Mouse (Mus musculus) C2C12 (cell line): Measurements from ENCODE around the gene Zmynd11. TPM values are rescaled to one million over a fixed set of nuclear protein-coding genes. Genes with fewer than 3 reads are reported as not detected.

Experiments
- H3K27me3 ChIP-seq: one replicate; pipeline ENCODE4 v1.6.1; 2011; ENCODE audit not compliant: control insufficient read depth, insufficient read depth, insufficient read length
- H3K36me3 ChIP-seq: one replicate; pipeline ENCODE4 v1.6.1; 2011; ENCODE audit not compliant: control insufficient read depth, insufficient read depth
- H3K4me3 ChIP-seq: one replicate; pipeline ENCODE4 v1.5.1; 2011; ENCODE audit warnings: mild to moderate bottlenecking, control low read depth; ENCODE audit not compliant: poor library complexity, insufficient read depth, severe bottlenecking
- H3K79me2 ChIP-seq: one replicate; pipeline ENCODE4 v1.6.1; 2011; ENCODE audit not compliant: control insufficient read depth, insufficient read depth
- H3K79me3 ChIP-seq: one replicate; pipeline ENCODE4 v1.6.1; 2011; ENCODE audit warnings: low read depth, control low read depth
- H3ac ChIP-seq: one replicate; pipeline ENCODE3; 2011; ENCODE audit warnings: low read depth; ENCODE audit not compliant: control insufficient read depth, insufficient read length
- CEBPB ChIP-seq: IDR thresholded peaks from one replicate; pipeline ENCODE4 v1.6.1; 2011; ENCODE audit warnings: low read depth, mild to moderate bottlenecking, control low read depth, moderate library complexity
- CTCF ChIP-seq: IDR thresholded peaks from one replicate; pipeline ENCODE4 v1.5.1; 2011; ENCODE audit not compliant: control insufficient read depth, insufficient read depth, insufficient read length
- FOSL1 ChIP-seq: IDR thresholded peaks from one replicate; pipeline ENCODE4 v1.8.0; 2011; ENCODE audit warnings: mild to moderate bottlenecking, low read length; ENCODE audit not compliant: poor library complexity, insufficient read depth, severe bottlenecking
- MAX ChIP-seq: IDR thresholded peaks from one replicate; pipeline ENCODE4 v1.6.1; 2011; ENCODE audit warnings: mild to moderate bottlenecking, control low read depth
- MYOD1 ChIP-seq: IDR thresholded peaks from one replicate; pipeline ENCODE4 v1.6.1; 2011; ENCODE audit warnings: low read depth; ENCODE audit not compliant: control insufficient read depth, insufficient read length
- MYOG ChIP-seq: IDR thresholded peaks from one replicate; pipeline ENCODE4 v1.6.1; 2011; ENCODE audit not compliant: control insufficient read depth, insufficient read length; ENCODE audit errors: extremely low read depth
- USF1 ChIP-seq: IDR thresholded peaks from one replicate; pipeline ENCODE4 v1.6.1; 2011; ENCODE audit warnings: low read depth, mild to moderate bottlenecking, control low read depth, moderate library complexity
- polyA plus RNA-seq: library from polyadenylated mRNA; unstranded; fragments of >200 nt; fragmentation: generic; extraction: Trizol; gene quantifications from one replicate; pipeline ENCODE4 v1.2.1, GENCODE M21; 2012; ENCODE audit warnings: missing spikeins

Gene Zmynd11
- polyA plus RNA-seq, 1 experiment: 33.2 TPM

DNA sequence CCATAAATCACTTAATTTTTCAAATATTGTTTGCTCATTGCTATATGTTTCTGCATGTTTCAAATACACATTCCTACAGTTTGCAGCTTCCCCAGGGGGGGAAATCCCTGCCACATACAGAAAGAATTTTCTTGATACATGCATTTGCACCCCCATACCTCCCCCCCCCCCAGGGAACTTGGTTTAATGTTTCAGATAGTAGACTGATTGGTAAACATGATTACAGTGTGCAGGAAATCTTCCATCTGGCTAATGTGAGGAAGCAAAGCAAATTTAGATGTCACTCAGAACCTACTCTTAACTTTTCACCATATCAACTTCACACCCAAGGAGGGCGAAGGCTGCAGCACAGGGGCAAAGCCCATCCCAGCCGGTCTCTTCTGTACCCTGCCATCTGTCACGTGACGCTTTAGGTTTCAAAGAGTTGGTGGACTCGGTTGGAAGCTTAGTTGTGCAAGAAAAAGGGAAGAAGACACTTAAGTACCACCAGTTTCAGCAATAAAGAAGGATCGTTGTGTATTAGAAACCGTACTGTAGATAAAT, 97.1 kb downstream of the Zmynd11 start:
- Histone ChIP-seq H3K4me3 (no peak overlapping the region), H3ac (no peak overlapping the region), H3K79me3 (no peaks in the 10 kb centered on the region), H3K27me3 (no peaks in the 10 kb centered on the region), H3K36me3 (no peaks in the 10 kb centered on the region), H3K79me2 (no peaks in the 10 kb centered on the region)
- TF ChIP-seq CEBPB (no peak), USF1 (no peak), CTCF (no peak), MYOD1 (no peak), MYOG (no peak), MAX (no peak), FOSL1 (no peak)

DNA sequence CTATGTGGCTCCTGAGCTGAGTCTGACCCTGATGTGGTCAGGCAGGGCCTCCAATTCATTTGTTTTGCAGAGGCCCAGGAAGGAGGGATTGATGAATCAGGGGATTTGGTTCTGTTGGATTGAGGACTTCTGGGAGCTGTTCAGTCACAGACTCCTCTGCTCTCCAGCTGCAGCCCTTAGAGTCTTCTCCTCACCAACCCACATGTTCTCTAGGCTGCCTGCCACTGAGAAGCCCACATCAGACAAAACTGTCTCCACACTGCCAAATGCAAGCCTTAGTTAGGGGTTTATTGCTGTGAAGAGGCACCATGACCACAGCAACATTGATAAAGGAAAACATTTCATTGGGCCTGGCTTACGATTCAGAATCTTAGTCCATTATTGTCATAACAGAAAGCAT, 101.5 kb downstream of the Zmynd11 start:
- no peaks in the 10 kb centered on the region for H3K36me3 ChIP-seq
- H3K27me3 ChIP-seq: no peaks in the 10 kb centered on the region
- no peaks in the 10 kb centered on the region for H3K79me3 ChIP-seq
- no peaks in the 10 kb centered on the region for H3K79me2 ChIP-seq
- TF ChIP-seq USF1: no peak
- no peak for TF ChIP-seq MYOG
- TF ChIP-seq FOSL1: no peak
- TF ChIP-seq MAX: no peak
- no peak for TF ChIP-seq CEBPB
- no peak for TF ChIP-seq CTCF
- TF ChIP-seq MYOD1: no peak
- H3K4me3 ChIP-seq: no peak overlapping the region
- no peak overlapping the region for H3ac ChIP-seq

DNA sequence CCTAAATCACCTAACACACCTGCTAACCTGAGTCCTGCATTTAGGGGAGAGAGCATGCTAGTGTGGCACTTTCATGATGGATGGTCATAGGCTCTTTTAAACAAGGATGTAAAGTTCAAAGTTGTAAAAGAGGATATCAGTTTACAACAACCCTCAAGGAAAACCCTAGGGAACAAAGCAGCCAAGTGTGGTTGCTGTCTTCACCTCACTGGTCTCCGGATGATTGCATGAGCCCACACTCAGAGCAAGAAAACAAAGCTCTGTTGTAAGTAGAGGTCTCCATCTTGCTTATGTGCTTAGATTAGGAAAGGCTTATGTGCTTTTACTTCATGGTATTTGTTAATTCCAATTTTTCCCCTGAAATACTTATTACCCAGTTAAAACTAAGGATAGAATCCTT, 104.4 kb downstream of the Zmynd11 start:
- TF ChIP-seq USF1 (no peak), MAX (no peak), MYOG (no peak), FOSL1 (no peak), MYOD1 (no peak), CEBPB (no peak), CTCF (no peak)
- H3ac ChIP-seq: no peak overlapping the region
- H3K36me3 ChIP-seq: no peaks in the 10 kb centered on the region
- no peak overlapping the region for H3K4me3 ChIP-seq
- no peaks in the 10 kb centered on the region for H3K79me2 ChIP-seq
- no peaks in the 10 kb centered on the region for H3K27me3 ChIP-seq
- no peaks in the 10 kb centered on the region for H3K79me3 ChIP-seq

DNA sequence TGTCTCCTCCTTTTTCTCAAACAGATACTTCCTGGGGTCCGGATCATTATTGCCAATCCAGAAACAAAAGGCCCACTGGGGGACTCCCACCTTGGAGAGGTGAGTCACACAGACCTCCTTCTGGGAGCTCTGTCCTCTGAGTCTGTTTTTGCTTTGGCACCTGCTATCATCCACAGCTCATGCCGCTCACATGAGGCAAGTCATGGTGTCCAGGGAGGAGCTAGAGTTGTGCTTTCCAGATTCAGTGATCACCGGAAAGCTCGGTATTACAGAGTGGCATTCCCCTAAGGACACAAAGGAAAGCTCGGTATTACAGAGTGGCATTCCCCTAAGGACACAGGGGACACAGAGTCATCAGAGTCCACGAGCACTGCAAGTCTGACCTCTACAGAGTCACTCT, 108.5 kb downstream of the Zmynd11 start:
- H3K4me3 ChIP-seq: no peak overlapping the region
- no peaks in the 10 kb centered on the region for H3K36me3 ChIP-seq
- H3K79me2 ChIP-seq: no peaks in the 10 kb centered on the region
- no peak for TF ChIP-seq MYOD1
- no peak for TF ChIP-seq FOSL1
- no peak for TF ChIP-seq CEBPB
- TF ChIP-seq CTCF: no peak
- no peak for TF ChIP-seq MYOG
- H3ac ChIP-seq: no peak overlapping the region
- no peaks in the 10 kb centered on the region for H3K79me3 ChIP-seq
- no peaks in the 10 kb centered on the region for H3K27me3 ChIP-seq

DNA sequence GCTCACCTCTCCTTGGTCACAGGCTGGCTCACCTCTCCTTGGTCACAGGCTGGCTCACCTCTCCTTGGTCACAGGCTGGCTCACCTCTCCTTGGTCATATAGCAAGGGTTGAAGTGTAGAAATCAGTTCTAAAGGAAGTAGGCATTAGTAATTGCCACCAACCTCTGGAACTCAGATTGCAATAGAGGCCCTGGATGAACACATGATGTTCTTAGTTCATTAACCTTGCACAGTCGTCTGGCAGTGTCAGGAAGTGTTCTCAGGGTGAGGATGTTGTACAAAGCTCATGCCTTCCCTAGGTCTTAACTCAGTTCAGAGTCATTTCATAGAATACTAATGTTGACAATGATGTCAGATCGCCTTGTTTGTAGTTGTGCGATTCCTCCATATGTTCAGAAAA, 112.1 kb downstream of the Zmynd11 start:
- no peak for TF ChIP-seq FOSL1
- TF ChIP-seq MYOD1: no peak
- TF ChIP-seq USF1: no peak
- TF ChIP-seq CEBPB: no peak
- TF ChIP-seq CTCF: no peak
- TF ChIP-seq MAX: no peak
- TF ChIP-seq MYOG: no peak
- H3K36me3 ChIP-seq: no peaks in the 10 kb centered on the region

DNA sequence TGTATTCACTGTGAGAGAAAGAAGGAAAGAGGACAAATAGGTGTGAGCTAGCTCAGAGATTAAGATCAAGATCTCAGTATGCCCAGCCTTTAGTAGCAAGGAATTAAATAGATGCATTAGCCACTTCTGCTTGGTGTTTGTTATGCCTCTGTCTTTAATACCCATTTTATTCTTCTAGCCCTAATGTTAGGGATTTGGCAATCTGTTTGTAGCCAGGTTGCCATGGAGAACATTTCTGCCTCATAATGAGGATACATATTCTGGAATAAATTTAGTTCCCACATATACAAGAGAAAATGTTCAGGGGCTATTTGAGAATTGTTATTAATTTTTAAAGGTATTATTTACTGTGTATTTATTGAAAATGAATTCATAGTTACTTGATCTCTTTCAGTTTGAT, 114.5 kb downstream of the Zmynd11 start:
- Histone ChIP-seq H3ac (no peak overlapping the region), H3K79me2 (no peaks in the 10 kb centered on the region), H3K36me3 (no peaks in the 10 kb centered on the region), H3K4me3 (no peak overlapping the region), H3K79me3 (no peaks in the 10 kb centered on the region), H3K27me3 (no peaks in the 10 kb centered on the region)
- TF ChIP-seq CTCF (no peak), MYOD1 (no peak), CEBPB (no peak), FOSL1 (no peak), MYOG (no peak), USF1 (no peak), MAX (no peak)

More for the DNA sequence above, 112.1 kb downstream of the Zmynd11 start:
- H3ac ChIP-seq: no peak overlapping the region
- H3K79me3 ChIP-seq: no peaks in the 10 kb centered on the region
- H3K27me3 ChIP-seq: no peaks in the 10 kb centered on the region
- no peaks in the 10 kb centered on the region for H3K79me2 ChIP-seq
- H3K4me3 ChIP-seq: no peak overlapping the region
